Mouse (Mus musculus): ENCODE data around the gene Car9.

Gene Car9

DNA sequence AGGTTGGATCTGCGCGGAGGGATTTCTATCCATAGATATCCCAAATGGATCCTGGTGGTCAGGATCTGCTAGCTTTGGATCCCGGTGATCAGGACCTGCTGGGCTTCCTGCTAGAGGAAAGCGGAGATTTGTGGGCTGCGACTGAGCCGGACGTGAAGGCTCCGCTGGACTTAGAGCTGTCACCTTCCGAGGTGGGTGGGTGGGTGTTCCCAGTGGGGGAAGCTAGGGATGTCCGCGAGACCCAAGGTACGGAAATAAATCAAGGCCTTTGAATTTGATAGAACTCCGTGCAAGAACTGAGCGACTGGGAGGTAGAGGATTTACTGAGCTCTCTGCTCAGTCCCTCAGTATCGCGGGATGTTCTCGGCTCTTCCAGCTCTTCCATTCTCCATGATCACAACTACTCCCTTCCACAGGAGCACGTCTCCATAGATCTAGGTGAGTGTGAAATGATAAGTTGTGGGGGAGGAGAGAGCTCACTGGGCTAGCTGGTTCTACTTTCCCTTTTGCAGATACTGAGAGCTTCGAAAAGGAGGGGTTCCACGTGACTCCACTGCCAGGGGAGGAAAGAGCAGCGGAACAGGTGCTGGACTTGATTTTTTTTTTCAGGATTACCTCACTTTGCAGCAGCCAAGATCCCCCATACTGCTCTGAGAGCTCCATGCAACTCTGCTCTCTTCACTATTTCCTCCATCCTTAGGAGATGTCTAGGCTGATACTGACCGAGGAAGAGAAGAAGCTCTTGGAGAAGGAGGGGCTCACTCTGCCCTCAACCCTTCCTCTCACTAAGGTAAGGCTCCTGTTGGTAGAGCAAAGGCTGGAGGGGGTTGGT is 56.2 kb downstream of the Car9 start:
- no peak for DNase-seq (ENCODE audit: low spot score in 2 of 2)

Measured in right cerebral cortex, postnatal 36 days (tissue).